Mouse (Mus musculus) erythroid progenitor cell, adult 5-6 weeks (primary cell): ENCODE data around the gene Utrn. TPM values are rescaled to one million over a fixed set of nuclear protein-coding genes. Genes with fewer than 3 reads are reported as not detected.

ENCODE experiments used
- ATAC-seq: replicated peaks from 2 replicates; pipeline ENCODE4 v1.8.0; 2016; ENCODE audit warnings: moderate number of reproducible peaks, mild to moderate bottlenecking, moderate TSS enrichment, inconsistent platforms; ENCODE audit not compliant: poor library complexity, low FRiP score, severe bottlenecking
- total RNA-seq, 2 experiments: library from RNA; stranded (forward) in 1 of 2; stranded (reverse) in 1 of 2; fragments of 150-400 nt in 1 of 2; fragments of 186-747, 209-891 nt in 1 of 2; gene quantifications; 2 replicates each; pipeline versions ENCODE4 v1.2.3 to v1.2.4; 2015 to 2017; ENCODE audit warnings: low replicate concordance in 2 of 2

Utrn gene
- total RNA-seq, 2 experiments from 2014 or later: 6.3 to 23.5 TPM

DNA sequence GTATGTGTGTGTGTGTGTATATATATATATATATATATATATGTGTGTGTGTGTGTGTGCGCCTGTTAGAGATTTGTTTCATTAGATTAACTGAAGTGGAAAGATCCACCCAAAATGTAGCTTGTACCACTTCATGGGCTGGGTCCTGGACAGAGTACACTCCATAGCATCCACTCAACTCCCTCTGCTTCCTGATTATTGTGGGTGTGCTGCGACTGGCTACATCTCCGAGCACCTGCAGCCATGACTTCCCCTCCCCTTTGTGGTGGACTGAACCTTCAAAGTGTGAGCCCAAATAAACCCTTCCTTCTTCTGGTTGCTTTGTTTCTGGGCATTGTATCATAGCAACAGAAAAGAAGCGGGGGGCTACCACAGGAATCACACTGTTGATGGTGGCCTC lies 6.2 kb upstream of the Utrn start:
- ATAC-seq: no peak

DNA sequence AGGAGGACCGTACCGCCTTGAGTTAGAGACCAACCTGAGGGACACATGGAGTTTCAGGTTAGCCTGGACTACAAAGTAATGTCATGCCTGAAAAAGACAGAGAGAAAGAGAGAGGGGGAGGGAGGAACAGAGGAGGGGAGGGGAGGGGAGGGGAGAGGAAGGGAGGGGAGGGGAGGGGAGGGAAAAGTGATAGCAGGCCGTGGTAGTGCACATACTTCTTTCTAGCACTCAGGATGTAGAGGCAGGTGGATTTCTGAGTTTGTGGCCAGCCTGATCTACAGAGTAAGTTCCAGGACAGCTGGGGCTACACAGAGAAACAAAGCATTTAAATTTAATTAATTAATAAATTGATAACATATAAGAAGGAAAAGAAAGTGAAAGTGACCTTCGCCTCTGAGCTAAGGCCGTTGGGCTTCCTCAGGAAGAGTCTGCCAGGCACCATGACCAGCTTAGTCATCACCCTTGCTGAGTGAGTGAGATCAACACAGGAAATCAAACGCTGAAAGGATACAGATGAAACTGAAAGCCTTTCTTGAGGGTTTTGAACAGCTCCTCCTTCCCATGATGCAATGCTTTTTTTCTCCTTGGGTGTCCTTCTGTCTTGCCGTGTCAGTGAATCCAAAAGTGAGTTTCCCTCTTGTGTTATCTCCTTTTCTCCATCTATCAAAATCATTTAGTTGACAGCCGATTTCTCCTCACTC lies 5.6 kb upstream of the Utrn start:
- ATAC-seq: peak; percentile 53

DNA sequence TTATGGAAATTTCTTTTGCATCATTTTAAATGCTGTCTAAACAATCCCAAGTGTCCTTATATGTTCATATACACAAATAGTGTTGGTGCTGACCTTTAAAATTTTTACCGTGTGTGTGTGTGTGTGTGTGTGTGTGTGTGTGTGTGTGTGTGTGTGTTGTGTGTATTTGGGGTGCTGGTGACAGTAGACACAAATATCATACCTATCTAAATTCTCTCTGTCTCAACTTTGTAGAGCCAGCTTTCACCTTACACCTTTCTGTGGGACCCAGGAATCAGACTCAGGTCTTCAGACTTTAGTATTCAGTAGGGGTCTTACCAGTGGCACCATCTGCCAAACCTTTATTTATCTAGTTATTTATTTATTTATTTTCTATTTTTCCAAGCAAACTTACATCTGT lies 681 bp upstream of the Utrn start:
- ATAC-seq: no peak

DNA sequence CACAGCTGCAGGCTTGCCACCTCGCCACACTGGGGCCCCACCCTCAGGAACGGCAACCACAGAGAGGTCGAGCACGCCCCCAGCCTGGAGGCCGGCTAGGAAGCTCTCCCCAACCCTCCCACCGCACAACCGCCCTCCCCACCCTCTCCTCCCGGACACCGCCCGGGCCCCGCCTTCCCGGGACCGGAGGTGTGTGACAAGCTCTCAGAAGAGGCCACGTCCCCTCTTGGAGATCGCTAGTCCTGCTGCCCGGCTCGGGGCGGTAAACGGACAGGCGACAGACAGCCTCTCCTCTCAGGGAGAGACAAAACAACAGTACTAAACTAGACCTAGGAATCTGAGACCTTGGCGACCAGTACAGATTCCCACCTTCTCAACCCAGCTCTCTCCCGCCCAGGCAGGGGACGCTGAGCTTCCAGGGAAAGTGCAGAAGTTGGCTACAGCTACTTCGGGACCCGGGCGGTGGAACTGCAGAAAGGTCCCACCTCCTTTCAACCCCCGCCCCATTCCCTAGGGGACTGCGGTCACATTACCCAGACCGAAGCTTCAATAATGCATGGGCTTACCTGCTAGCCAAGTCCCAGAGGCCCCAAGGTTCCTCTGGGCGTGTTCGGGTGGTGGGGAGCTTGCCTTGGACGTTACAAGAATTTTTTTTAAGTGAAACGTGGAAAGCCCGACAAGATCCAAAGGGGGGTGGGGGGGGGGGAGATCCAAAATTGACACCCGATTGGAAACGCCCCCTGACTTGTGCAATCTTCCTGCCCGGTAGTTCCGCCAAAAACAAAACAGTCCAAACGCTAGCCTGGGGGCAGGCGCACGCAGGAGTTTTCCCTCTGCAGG lies 756 bp downstream of the Utrn start:
- peak; percentile 62 for ATAC-seq

DNA sequence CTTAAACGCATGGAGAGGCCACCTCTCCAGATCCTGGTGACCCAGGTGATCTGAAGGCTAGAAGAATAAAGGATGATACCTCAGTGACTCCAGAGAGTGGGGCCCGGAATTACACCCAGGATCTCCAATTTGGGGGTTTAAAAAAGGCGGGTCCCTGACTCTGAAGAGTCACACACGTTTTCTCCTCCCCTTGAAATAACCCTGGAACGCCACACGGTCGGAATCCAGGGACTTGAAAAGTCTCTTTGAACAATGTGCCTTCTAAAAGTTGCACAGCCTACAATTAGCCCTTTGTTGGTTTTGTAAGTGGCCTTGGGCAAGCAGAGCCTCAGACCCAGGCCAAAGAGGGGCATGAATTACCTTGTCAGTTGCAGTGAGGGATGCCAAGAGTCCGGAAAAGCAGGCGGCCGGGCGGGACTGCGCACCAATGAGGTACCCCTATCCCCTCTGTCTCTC lies 1.4 kb downstream of the Utrn start:
- no peak for ATAC-seq

DNA sequence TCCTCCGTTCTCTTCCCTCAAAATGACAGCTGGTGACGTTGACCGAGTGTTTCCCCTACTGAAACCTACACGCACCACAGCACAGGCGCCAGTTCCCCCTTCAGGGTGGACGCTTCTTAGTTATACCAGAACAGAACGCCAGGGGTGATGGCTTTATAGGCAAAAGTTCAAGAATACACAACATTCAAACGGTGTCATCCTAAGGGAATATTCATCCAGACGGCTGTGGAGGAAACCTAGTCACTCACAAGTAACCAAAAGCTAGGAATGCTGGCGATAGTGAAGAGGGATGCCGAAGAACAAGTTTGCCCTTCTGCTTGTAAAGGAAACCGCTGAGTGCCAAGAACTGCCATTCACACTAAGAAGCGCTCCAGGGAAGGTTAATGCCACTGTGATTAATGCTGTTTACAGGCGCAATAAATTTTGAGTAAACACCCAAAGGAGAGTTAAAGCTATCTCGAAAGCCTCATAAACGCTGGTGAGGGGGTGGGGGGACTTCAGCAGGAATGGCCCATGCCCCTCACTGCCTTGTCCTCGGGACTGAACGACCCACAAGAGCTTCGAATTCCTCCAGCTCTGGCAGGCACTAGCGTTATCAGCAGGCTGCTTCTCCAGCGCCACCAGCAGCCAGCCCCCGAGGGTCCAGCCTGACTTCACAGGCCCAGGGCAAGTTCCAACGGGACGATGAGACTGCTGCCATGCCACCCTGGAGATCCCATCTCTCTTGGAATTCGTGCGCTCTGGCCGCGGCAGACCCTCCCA lies 2.0 kb downstream of the Utrn start:
- ATAC-seq: no peak

DNA sequence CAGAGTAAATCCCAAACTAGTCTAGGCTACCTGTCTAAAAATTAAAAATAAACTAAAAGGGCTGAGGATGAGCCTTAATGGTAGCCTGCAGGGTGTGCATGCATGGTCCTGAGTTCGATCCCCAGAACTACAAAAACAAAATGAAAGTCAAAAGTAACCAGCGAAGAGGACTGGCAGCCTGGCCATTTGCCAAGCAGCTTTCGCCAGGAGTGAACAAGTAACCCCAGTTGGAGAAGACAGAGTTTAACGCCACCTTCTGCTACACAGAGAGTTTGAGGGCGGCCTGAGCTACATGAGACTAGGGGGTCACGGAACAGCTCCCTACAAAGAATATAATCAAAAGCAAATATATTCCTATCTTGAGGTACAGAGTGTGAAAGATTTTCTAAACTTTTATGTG lies 4.0 kb downstream of the Utrn start:
- no peak for ATAC-seq

DNA sequence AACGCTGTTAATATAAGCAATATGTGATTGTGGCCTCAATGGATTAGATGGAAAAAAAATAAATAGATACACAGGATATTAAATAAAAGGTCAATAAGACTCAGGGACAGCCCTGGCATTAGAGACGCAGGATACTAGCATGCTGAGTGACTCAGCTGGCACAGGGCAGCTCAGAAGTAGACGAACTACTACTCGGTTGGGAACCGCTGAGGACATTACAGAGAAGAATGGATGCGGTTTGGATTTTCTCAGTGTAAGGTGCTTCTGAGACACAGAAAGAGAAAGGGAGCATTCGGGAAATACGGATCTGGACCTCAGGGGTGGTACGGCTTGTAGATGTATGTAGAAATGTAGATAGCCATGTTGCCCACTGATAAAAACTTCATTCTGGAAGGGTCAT lies 5.6 kb downstream of the Utrn start:
- no peak for ATAC-seq

DNA sequence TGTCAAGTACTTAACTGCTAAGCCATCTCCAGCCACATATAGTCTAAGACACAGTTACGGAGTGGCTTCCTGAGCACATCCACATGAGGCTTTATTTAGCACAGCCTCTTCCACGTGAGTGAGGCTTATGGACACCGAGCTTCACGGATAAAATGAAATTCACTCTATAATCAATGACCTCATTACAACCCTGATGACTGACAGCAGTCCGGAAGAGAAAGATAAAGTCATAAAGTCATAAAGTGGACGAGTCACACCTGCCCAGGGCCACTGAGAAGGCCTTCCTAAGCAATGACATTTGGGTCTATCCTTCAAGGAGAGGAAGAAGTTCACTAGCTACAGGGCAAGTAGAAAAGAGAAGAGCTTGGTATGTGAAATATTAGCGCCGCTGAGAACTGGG lies 7.1 kb downstream of the Utrn start:
- no peak for ATAC-seq

DNA sequence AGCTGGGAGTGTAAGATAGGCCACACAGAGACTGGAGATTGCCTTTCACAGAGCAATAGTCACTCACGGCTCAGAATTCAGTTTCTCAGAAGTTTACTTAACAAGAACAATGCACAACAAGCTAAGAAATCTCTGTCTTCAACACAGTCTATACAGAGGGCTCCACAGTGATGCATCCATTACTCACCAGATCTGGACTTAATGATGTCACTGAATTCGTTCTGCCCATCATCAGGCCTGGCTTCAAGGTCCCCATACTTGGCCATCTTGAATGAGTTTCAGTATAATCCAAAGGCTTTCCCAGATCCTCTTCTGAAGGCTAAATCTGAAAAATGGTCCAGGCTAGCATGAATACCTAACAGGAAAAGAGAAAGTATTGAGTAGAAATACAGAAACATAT lies 7.8 kb downstream of the Utrn start:
- no peak for ATAC-seq

DNA sequence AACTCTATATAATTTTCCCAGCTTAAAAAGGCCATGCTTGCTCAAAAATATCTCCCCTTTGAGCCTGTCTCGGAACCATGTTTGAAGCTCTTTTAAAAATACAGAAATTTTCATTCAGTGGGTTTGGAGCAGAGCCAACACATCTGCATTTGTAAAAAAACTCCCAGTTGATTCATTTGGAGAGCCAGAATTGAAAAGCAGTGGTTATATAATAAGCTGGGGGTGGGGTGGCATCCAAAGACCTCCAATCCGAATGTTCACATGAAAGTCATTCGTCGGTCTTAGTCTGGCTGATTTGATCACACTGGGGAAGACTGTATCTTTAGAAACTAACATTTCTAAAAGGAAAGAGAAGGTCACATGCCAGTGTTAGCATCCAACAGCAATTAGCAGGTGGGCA lies 8.4 kb downstream of the Utrn start:
- ATAC-seq: no peak

DNA sequence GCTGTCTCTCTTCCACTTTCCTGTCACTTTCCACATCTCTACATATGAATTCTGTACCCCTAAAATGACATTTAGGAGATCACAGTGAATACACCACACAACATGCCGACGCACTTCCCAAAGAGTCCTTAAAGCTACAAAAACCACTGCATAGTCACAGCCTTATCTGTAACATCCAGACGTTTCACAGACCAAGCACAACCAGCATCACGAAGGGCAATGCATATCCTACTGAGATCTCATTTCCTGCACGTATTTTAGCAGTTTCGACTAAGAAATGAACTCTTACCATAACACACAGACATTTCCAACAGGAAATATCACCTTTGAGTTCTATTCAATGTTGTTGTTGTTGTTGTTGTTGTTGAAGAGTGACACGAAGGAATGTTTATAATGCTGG lies 8.8 kb downstream of the Utrn start:
- 0 out of 2 replicates have a peak, but pooled peaks have one; percentile 39 for ATAC-seq

DNA sequence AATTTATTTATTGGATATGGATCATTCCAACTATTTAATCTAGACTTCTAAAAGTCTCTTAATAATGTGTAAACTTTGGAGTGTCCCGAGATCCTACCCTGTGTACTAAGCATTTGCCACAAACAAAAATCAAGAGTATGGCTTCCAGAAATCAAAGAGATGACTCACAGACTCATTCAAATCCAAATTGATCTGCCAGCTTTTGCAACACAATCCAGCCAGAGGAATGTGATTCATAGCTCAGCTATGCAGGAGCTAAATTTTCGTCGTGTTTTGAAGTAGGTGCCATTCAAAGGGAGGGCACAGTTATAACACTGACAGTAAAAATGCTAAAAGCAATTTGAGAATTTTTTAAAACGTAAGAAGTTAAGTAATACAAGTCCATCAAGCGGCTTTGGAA lies 11.1 kb downstream of the Utrn start:
- no peak for ATAC-seq

DNA sequence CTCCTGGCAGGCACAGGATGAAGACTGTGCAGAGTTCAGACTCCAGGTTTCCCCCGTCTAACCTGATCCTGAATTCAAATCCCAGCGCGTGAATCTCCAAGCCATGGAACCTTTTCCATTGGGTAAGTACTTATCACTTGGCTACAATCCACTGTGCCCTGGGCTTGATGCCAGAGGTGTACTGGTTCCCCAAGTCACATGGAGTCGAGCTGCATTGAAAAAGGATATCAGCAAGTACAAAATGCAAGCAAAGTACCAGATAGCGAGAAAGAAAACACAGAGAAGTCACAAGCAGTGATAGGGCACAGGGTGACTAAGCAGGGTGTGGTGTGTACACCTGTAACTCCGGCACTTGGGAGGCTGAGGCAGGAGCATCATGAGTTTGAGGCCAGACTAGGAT lies 14.9 kb downstream of the Utrn start:
- ATAC-seq: no peak

DNA sequence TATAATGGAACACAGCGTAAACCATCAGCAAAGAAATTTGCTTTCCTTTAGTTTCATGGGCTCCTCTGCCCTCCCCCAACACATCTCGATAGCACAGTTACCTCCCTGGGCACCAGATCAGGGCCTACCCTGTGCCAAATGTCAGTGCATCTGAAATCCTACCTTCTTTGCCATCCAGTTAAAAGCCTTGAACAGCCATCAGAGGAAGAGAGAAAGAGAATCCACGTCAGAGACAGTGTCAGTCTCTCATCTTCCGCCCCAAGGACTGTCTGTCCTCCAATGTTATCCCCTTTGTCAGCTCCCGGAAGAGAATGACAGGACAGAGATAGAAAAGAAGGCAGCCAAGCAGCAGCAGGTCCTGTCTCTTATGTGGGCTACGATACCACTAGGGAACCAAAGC lies 15.4 kb downstream of the Utrn start:
- ATAC-seq: no peak

DNA sequence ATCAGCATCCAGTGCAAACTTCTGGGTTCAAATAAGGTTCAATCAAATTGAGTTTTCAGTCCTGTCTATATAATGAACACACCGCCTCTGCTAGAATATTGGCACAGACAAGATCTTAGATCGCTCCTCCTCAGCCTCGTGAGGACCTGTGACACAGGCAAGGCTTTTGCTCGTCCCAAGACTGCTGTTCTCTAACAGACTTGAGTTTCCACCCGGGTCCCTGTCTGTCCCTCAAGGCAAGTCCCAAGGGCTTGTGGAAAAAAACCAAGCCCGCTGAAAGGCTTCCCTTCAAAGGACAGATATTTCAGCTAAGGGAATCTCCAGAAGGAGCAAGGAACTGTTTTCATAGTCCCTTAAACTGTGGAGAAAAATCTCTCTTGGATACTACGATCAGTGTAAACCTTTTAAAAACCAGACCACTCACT lies 16.0 kb downstream of the Utrn start:
- no peak for ATAC-seq

DNA sequence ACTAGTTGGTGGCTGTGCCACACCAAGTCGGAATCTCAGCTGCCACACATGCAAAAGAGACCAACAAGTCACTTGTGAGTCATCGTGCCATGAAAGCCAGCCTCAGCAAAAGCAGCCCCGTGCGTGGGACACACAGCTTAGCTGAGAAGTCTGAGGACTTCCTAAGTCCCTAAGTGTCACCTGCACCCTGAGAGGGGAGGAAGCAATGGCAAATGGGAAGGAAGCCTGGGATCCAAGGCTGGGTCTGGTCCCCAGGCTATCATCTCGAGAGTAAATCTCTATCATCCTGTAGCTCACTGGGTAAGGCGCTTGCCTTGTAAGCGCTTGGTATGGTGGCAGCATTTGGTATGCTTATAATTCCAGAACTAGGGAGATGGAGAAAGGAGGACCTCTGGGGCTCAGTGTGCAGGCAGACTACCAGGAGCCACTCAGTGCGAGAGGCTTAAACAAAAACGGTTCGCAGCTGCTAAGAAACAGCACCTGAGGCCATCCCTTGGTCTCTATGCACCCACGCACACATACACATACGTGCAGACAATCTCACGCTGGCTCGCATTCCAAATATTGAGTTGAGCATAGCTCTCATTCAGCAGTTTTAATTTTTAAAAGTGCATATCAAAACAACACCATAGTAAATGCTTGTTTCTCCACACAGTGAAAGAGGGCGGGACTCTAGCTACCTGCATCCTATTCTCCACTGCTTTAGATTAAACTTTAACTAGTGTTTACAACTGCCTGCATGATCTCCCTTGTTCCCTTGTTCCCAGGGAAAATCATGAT lies 16.6 kb downstream of the Utrn start:
- ATAC-seq: no peak

DNA sequence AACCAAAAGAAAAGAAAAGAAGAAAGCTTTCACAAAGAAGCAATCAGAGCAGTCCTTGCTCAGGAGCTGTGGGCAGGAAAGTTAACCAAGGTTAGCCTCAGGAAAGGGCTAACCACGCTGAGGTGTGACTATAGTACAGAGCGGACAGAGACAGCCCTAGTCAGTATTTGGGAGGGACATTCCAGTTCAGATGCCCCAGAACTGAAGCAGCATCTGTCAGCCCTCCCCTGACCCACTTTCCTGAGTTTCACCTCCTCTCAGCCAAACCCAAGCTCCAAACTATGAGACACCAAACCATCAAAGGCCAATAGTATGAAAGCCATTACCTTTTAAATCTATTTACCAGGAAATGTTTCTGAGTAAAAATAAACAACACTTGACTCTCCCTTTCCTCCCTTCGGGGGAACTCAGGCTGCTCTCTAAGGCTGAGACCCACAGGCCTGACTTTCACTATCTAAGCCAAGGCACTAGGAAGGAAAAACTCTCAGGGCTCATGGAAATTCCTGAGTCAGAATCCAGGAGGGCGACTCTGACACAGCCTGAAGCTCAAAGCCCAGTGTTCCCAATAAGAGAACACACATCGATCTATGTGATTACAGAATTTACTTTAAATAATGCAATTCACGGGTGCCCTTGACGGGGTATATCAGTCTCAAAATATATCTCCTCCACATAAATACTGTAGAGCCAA lies 18.2 kb downstream of the Utrn start:
- ATAC-seq: no peak
